Mouse (Mus musculus) olfactory bulb, adult 2 months (tissue): ENCODE measurements around the gene Prune2. TPM values are rescaled to one million over a fixed set of nuclear protein-coding genes. Genes with fewer than 3 reads are reported as not detected.

ENCODE experiments used
- H3K27ac ChIP-seq: fragments of 200-500 bp; 2 replicates; pipeline ENCODE4 v1.5.1; 2012; ENCODE audit warnings: low read depth, low read length; ENCODE audit not compliant: insufficient read depth
- H3K4me1 ChIP-seq: fragments of 200-500 bp; 2 replicates; pipeline ENCODE4 v1.6.1; 2012; ENCODE audit warnings: low read length; ENCODE audit not compliant: control insufficient read depth, insufficient read depth
- H3K4me3 ChIP-seq: fragments of 200-500 bp; 2 replicates; pipeline ENCODE4 v1.5.1; 2012; ENCODE audit warnings: mild to moderate bottlenecking, low read depth, low read length, moderate library complexity; ENCODE audit not compliant: insufficient read depth
- CTCF ChIP-seq: fragments of 200-500 bp; IDR thresholded peaks from 2 replicates; pipeline ENCODE4 v1.5.1; 2012; ENCODE audit warnings: low read depth, mild to moderate bottlenecking, low read length, moderate library complexity; ENCODE audit not compliant: insufficient read depth
- POLR2A ChIP-seq: fragments of 200-500 bp; IDR thresholded peaks from 2 replicates; pipeline ENCODE4 v1.6.1; 2012; ENCODE audit warnings: mild to moderate bottlenecking, low read depth, low read length, moderate library complexity; ENCODE audit not compliant: insufficient read depth
- WGBS: fragments of 180-500 bp; shearing (Covaris S2); methylation state at CpG from one replicate; pipeline ENCODE4 v1.1.7; 2018; 5-methylcytosine and 5-hydroxymethylcytosine counted together
- polyA plus RNA-seq: library from polyadenylated mRNA; stranded (reverse); fragments of >200 nt; gene quantifications from 2 replicates; pipeline ENCODE4 v1.2.4, GENCODE M21; 2012; ENCODE audit warnings: low replicate concordance; ENCODE audit not compliant: missing spikeins, insufficient read depth, insufficient read length

Gene Prune2
- polyA plus RNA-seq: 194 and 202 TPM in 2 replicates

GRCm38 (mm10) chr19:16955613-16956271 lies at the start of gene Prune2:
Gene Prune2 (plus strand): TSS chr19:16956118.
- 1% methylated on average over 36 of the region's 36 CpGs for WGBS
- peak within 1 kb of the TSS; percentile 31 for H3K4me3 ChIP-seq
- peaks cover 14% of the 10 kb centered on the region for H3K4me1 ChIP-seq
- TF ChIP-seq POLR2A: no peak
- TF ChIP-seq CTCF: no peak
- no peak within 1 kb of the TSS for H3K27ac ChIP-seq

GRCm38 (mm10) chr19:16911507-16911906 lies 44.4 kb upstream of the Prune2 start:
- WGBS: 32% methylated on average over 5 of the region's 5 CpGs
- Histone ChIP-seq H3K27ac (no peak overlapping the region), H3K4me3 (no peak overlapping the region), H3K4me1 (no peaks in the 10 kb centered on the region)
- no peak for TF ChIP-seq CTCF
- no peak for TF ChIP-seq POLR2A

- whole genome bisulfite sequencing: 41% methylated on average over 4 of the region's 4 CpGs
- Histone ChIP-seq H3K27ac (no peak overlapping the region), H3K4me1 (no peaks in the 10 kb centered on the region), H3K4me3 (no peak overlapping the region)
- no peak for TF ChIP-seq POLR2A
- TF ChIP-seq CTCF: no peak
These were observed 31.4 kb upstream of the Prune2 start for GRCm38 (mm10) chr19:16924516-16924915.

- no peak overlapping the region for H3K4me3 ChIP-seq
- no peaks in the 10 kb centered on the region for H3K4me1 ChIP-seq
- TF ChIP-seq CTCF (no peak), POLR2A (no peak)
- 85% methylated on average over 8 of the region's 8 CpGs for whole genome bisulfite sequencing
- no peak overlapping the region for H3K27ac ChIP-seq
These were observed 21.3 kb upstream of the Prune2 start for GRCm38 (mm10) chr19:16934664-16935063.

GRCm38 (mm10) chr19:16948794-16949313 lies 7.1 kb upstream of the Prune2 start:
- 90% methylated on average over 2 of the region's 2 CpGs for WGBS
- H3K4me1 ChIP-seq: no peaks in the 10 kb centered on the region
- H3K4me3 ChIP-seq: no peak overlapping the region
- no peak overlapping the region for H3K27ac ChIP-seq
- TF ChIP-seq POLR2A (no peak), CTCF (no peak)

- Histone ChIP-seq H3K27ac (no peak overlapping the region), H3K4me1 (no peaks in the 10 kb centered on the region), H3K4me3 (no peak overlapping the region)
- TF ChIP-seq POLR2A: no peak
- TF ChIP-seq CTCF: no peak
- WGBS: 96% methylated on average over 2 of the region's 2 CpGs
These were observed 6.6 kb upstream of the Prune2 start for GRCm38 (mm10) chr19:16949341-16949740.

- WGBS: 75% methylated on average over 9 of the region's 9 CpGs
- no peaks in the 10 kb centered on the region for H3K4me1 ChIP-seq
- no peak overlapping the region for H3K4me3 ChIP-seq
- no peak overlapping the region for H3K27ac ChIP-seq
- TF ChIP-seq POLR2A: no peak
- no peak for TF ChIP-seq CTCF
These were observed 5.9 kb upstream of the Prune2 start for GRCm38 (mm10) chr19:16950051-16950450.

- Histone ChIP-seq H3K4me3 (no peak overlapping the region), H3K4me1 (peaks cover 5% of the 10 kb centered on the region; the same call in 1 of the 2 replicates), H3K27ac (no peak overlapping the region)
- WGBS: 87% methylated on average over 8 of the region's 8 CpGs
- no peak for TF ChIP-seq POLR2A
- TF ChIP-seq CTCF: no peak
These were observed 5.1 kb upstream of the Prune2 start for GRCm38 (mm10) chr19:16950664-16951363.

- peaks cover 14% of the 10 kb centered on the region for H3K4me1 ChIP-seq
- H3K27ac ChIP-seq: no peak overlapping the region
- H3K4me3 ChIP-seq: no peak overlapping the region
- TF ChIP-seq POLR2A: no peak
- no peak for TF ChIP-seq CTCF
- 60% methylated on average over 6 of the region's 6 CpGs for WGBS
These were observed 1.2 kb upstream of the Prune2 start for GRCm38 (mm10) chr19:16954736-16955135.
